Mouse (Mus musculus) brain, embryonic 14.5 days (tissue): ENCODE measurements at regions not wholly inside any gene's neighbourhood (a gene's known extent, or its start where the extent isn't known, plus 50 kb on each side); places are given as distances from the start of the nearest gene placed in this dataset.

ENCODE experiments used
- CTCF ChIP-seq: fragments of 200-500 bp; IDR thresholded peaks from 2 replicates; pipeline ENCODE4 v1.5.1; 2012; ENCODE audit warnings: inconsistent platforms, mild to moderate bottlenecking, moderate library complexity, borderline replicate concordance; ENCODE audit not compliant: insufficient read depth, insufficient read length; ENCODE audit errors: extremely low read depth
- POLR2A ChIP-seq: fragments of 200-500 bp; IDR thresholded peaks from 2 replicates; pipeline ENCODE4 v1.6.1; 2012; ENCODE audit warnings: mild to moderate bottlenecking, inconsistent platforms, borderline replicate concordance; ENCODE audit not compliant: poor library complexity, insufficient read depth, insufficient read length, severe bottlenecking; ENCODE audit errors: extremely low read depth

GRCm38 (mm10) chr14:40036173-40036572 lies 563.3 kb upstream of the Nrg3 start:
- TF ChIP-seq CTCF: no peak
- TF ChIP-seq POLR2A: no peak
